26 mouse cellular contexts compared by ENCODE assay signal in genomic region chr12:73742577-73742976, GRCm38 (mm10).
A peak's percentile ranks its signal among the peaks of the same experiment; 100 is the strongest.
DNase-seq lines count a peak whose midpoint lies in the region; ATAC-seq lines count a peak whose summit lies in the region.
"Had no signal": no experiment of that assay in that cellular context is flagged by ENCODE, and none has a peak within 500 bp of the region (broad histone marks: within the 10 kb centered on the region; RNA-seq: fewer than 3 reads in every experiment).

No protein-coding gene starts in this region.

- H3K36me3 ChIP-seq in midbrain, embryonic 11.5 days (ENCODE audit: control insufficient read depth, insufficient read depth, low read length), result no peaks in the 10 kb centered on the region
- no peaks in the 10 kb centered on the region for H3K36me3 ChIP-seq in midbrain, embryonic 10.5 days
- H3K36me3 ChIP-seq: embryonic facial prominence, embryonic 13.5 days; forebrain, embryonic 10.5 days; forebrain, embryonic 15.5 days; kidney, embryonic 15.5 days; limb, embryonic 12.5 days; liver, embryonic 15.5 days had no signal

- ATAC-seq in midbrain, embryonic 11.5 days (ENCODE audit: low FRiP score), result no peak
- peak; percentile 63 for ATAC-seq in megakaryocyte progenitor cell, adult 5-6 weeks (replicated peaks; ENCODE audit: poor library complexity)
- ATAC-seq: CD4-positive, CD25-positive, alpha-beta regulatory T cell, adult 4 months; forebrain, embryonic 15.5 days; hindbrain, embryonic 16.5 days had no signal

- H3K4me3 ChIP-seq in midbrain, embryonic 11.5 days (ENCODE audit: low read depth, low read length), result no peak overlapping the region
- no peak overlapping the region for H3K4me3 ChIP-seq in midbrain, embryonic 10.5 days
- H3K4me3 ChIP-seq: embryonic facial prominence, embryonic 13.5 days; forebrain, embryonic 10.5 days; forebrain, embryonic 15.5 days; heart, adult 2 months; kidney, embryonic 15.5 days; left cerebral cortex, adult 2 months; limb, embryonic 12.5 days; liver, embryonic 15.5 days had no signal

- H3K4me1 ChIP-seq in midbrain, embryonic 11.5 days (ENCODE audit: control insufficient read depth, insufficient read depth, low read length), result no peaks in the 10 kb centered on the region
- no peaks in the 10 kb centered on the region; the same call in 1 of the 2 replicates for H3K4me1 ChIP-seq in midbrain, embryonic 10.5 days
- H3K4me1 ChIP-seq: forebrain, embryonic 10.5 days; forebrain, embryonic 15.5 days; kidney, embryonic 15.5 days; limb, embryonic 12.5 days; liver, embryonic 15.5 days had no signal

- 84% methylated on average over 3 of the region's 3 CpGs for WGBS in midbrain, embryonic 11.5 days
- 74% methylated on average over 3 of the region's 3 CpGs for WGBS in midbrain, embryonic 10.5 days

- H3K27ac ChIP-seq in midbrain, embryonic 11.5 days (ENCODE audit: low read depth, low read length), result no peak overlapping the region
- no peak overlapping the region for H3K27ac ChIP-seq in midbrain, embryonic 10.5 days (replicated peaks)
- H3K27ac ChIP-seq: embryonic facial prominence, embryonic 13.5 days; forebrain, embryonic 10.5 days; forebrain, embryonic 15.5 days; heart, adult 2 months; kidney, embryonic 15.5 days; left cerebral cortex, adult 2 months; limb, embryonic 12.5 days; liver, embryonic 15.5 days had no signal

- no peak overlapping the region for H3K9ac ChIP-seq in midbrain, embryonic 11.5 days (ENCODE audit: low read length)
- H3K9ac ChIP-seq: embryonic facial prominence, embryonic 13.5 days; forebrain, embryonic 15.5 days; kidney, embryonic 15.5 days; limb, embryonic 12.5 days; liver, embryonic 15.5 days; lung, embryonic 14.5 days had no signal

- DNase-seq in adrenal gland, adult 8-10 months, result peak; percentile 38
- DNase-seq in adrenal gland, adult 18-20 months (ENCODE audit: low spot score in 2 of 2), result no peak
- DNase-seq in midbrain, embryonic 11.5 days (ENCODE audit: low spot score, missing footprints), result peak; percentile 72
- no peak for DNase-seq in midbrain, embryonic 10.5 days (ENCODE audit: low spot score)
- peak; percentile 10 for DNase-seq in ZHBTc4 (ENCODE audit: low read depth, low spot score)
- DNase-seq in left cerebral cortex, adult 11 months (ENCODE audit: low spot score), result no peak
- DNase-seq: cerebellum, adult 11 months; cerebellum, adult 9-10 months; embryo, embryonic 11 days; heart, adult 2 months; heart, postnatal 14 days; kidney, adult 18-20 months; kidney, postnatal 25 days; lung, embryonic 14.5 days; lung, postnatal 14 days; midbrain, embryonic 14.5 days had no signal

- H3K4me2 ChIP-seq in midbrain, embryonic 11.5 days, result no peak overlapping the region
- H3K4me2 ChIP-seq: embryonic facial prominence, embryonic 13.5 days; forebrain, embryonic 15.5 days; kidney, embryonic 15.5 days; limb, embryonic 12.5 days; liver, embryonic 15.5 days; lung, embryonic 14.5 days had no signal

- H3K27me3 ChIP-seq in midbrain, embryonic 11.5 days (ENCODE audit: control insufficient read depth, insufficient read depth, low read length), result no peaks in the 10 kb centered on the region
- H3K27me3 ChIP-seq in midbrain, embryonic 10.5 days (ENCODE audit: low read depth, poor library complexity, severe bottlenecking), result peaks cover 23% of the 10 kb centered on the region
- H3K27me3 ChIP-seq: embryonic facial prominence, embryonic 13.5 days; forebrain, embryonic 15.5 days; kidney, embryonic 15.5 days; limb, embryonic 12.5 days; liver, embryonic 15.5 days had no signal

- H3K9me3 ChIP-seq in midbrain, embryonic 11.5 days (ENCODE audit: control insufficient read depth, low read length), result no peaks in the 10 kb centered on the region
- no peaks in the 10 kb centered on the region for H3K9me3 ChIP-seq in midbrain, embryonic 10.5 days (replicated peaks)
- H3K9me3 ChIP-seq: embryonic facial prominence, embryonic 13.5 days; forebrain, embryonic 10.5 days; forebrain, embryonic 15.5 days; kidney, embryonic 15.5 days; limb, embryonic 12.5 days; liver, embryonic 15.5 days had no signal

Comparison
In these comparisons a context has a peak if more than half of its experiments do, and no peak if none do; other contexts are left out.
1. DNase-seq: peak in adrenal gland, adult 8-10 months (single experiment), midbrain, embryonic 11.5 days (single experiment) and ZHBTc4 (single experiment); none in adrenal gland, adult 18-20 months (0 of 2), midbrain, embryonic 10.5 days (single experiment) and left cerebral cortex, adult 11 months (single experiment).